In genomic region chr11:61104241-61104901, GRCm38 (mm10) we compare ENCODE assay signal across 8 mouse cellular contexts. TPM values are rescaled to one million over a fixed set of nuclear protein-coding genes. Genes with fewer than 3 reads are reported as not detected.
DNase-seq lines count a peak whose midpoint lies in the region; ATAC-seq and TF ChIP-seq lines count a peak whose summit lies in the region.

No protein-coding gene starts in this region.

- no peaks in the 10 kb centered on the region for H3K4me1 ChIP-seq in cortical plate, adult 2 months (ENCODE audit: control insufficient read depth, insufficient read depth, low read length)
- no peaks in the 10 kb centered on the region for H3K4me1 ChIP-seq in hindbrain, postnatal 0 days (ENCODE audit: insufficient read depth, low read length)

- H3K4me3 ChIP-seq in cortical plate, adult 2 months (ENCODE audit: insufficient read depth, low read length), result no peak overlapping the region
- H3K4me3 ChIP-seq in hindbrain, postnatal 0 days (ENCODE audit: low read length), result no peak overlapping the region

- TF ChIP-seq CTCF in cortical plate, adult 2 months (IDR thresholded peaks at IDR 0.05; ENCODE audit: extremely low read depth, insufficient read depth, low read length), result peak; percentile 98
- TF ChIP-seq CTCF in hindbrain, postnatal 0 days (IDR thresholded peaks at IDR 0.05; ENCODE audit: low read depth), result peak; percentile 99

- peak; percentile 59 for ATAC-seq in activated CD4-positive, CD25-positive, alpha-beta regulatory T cell, adult 4 months
- ATAC-seq in hindbrain, postnatal 0 days, result peak; percentile 96
- peak; percentile 94 for ATAC-seq in megakaryocyte, adult 5-6 weeks (ENCODE audit: poor library complexity, severe bottlenecking)

- H3K9me3 ChIP-seq in hindbrain, postnatal 0 days (ENCODE audit: low read length), result no peaks in the 10 kb centered on the region

- no peak overlapping the region for H3K27ac ChIP-seq in cortical plate, adult 2 months (ENCODE audit: insufficient read depth, low read length)
- no peak overlapping the region for H3K27ac ChIP-seq in hindbrain, postnatal 0 days

- TF ChIP-seq POLR2A in cortical plate, adult 2 months (IDR thresholded peaks at IDR 0.05; ENCODE audit: extremely low read depth, insufficient read depth, low read length), result no peak

- H3K27me3 ChIP-seq in hindbrain, postnatal 0 days (ENCODE audit: insufficient read depth, low read length), result no peaks in the 10 kb centered on the region

- DNase-seq in gastrocnemius, adult 8-10 months (ENCODE audit: low spot score in 2 of 2), result peak; percentile 67 to 68
- DNase-seq in hindbrain, postnatal 0 days (ENCODE audit: low spot score), result peak; percentile 96
- DNase-seq in left cerebral cortex, adult 18-20 months (ENCODE audit: low spot score in 2 of 2), result peak; percentile 87 to 94
- DNase-seq in right cerebral cortex, adult 18-20 months, result peak; percentile 82
- peak; percentile 57 for DNase-seq in urinary bladder, adult 2 months (ENCODE audit: low spot score)

- 0 out of 2 replicates have a peak overlapping the region, but pooled peaks have one; percentile 6 for H3K4me2 ChIP-seq in hindbrain, postnatal 0 days (ENCODE audit: low read depth, low read length)

- no peaks in the 10 kb centered on the region for H3K36me3 ChIP-seq in hindbrain, postnatal 0 days (ENCODE audit: insufficient read depth, low read length)

- 12% methylated on average over 20 of the region's 20 CpGs for WGBS in hindbrain, postnatal 0 days

- no peak overlapping the region for H3K9ac ChIP-seq in hindbrain, postnatal 0 days (replicated peaks; ENCODE audit: low read length)

RNA-seq across cellular contexts. Expression of gene Tnfrsf13b, which starts 22.2 kb away (rescaled TPM):
- polyA plus RNA-seq in activated CD4-positive, CD25-positive, alpha-beta regulatory T cell, adult 4 months (2017; shearing (Covaris generic)), result 10 to 100 TPM; 59.6 to 72.1 TPM
- polyA plus RNA-seq in cortical plate, adult 2 months (2012; rRNA removed), result 3.3 and 4.8 TPM in 2 replicates
- total RNA-seq in gastrocnemius, adult 8-10 months (2022), result under 1 TPM in 3 of 4 experiments, not detected in 1; 0.19 to 0.29 (median 0.19) TPM
- total RNA-seq in hindbrain, postnatal 0 days (2014; rRNA removed), result 2.7 and 7.0 TPM in 2 replicates
- 1.1 and 1.5 TPM in 2 replicates for polyA plus RNA-seq in hindbrain, postnatal 0 days (2015; fragmentation: Nextera tagmentation; extraction: Ambion mirVana)
- total RNA-seq in left cerebral cortex, adult 18-20 months (2021), result under 1 TPM; 0.52 to 1.00 TPM
- 59.3 and 72.4 TPM in 2 replicates for total RNA-seq in megakaryocyte, adult 5-6 weeks (2015)
- 82.6 and 119 TPM in 2 replicates for total RNA-seq in megakaryocyte, adult 5-6 weeks (2017)
- 3.5 and 4.3 TPM in 2 replicates for polyA plus RNA-seq in urinary bladder, adult 2 months (2012; rRNA removed)
